Mouse (Mus musculus) yolk sac, embryonic 10.5 days (tissue): ENCODE data around the gene Crtap.
"Not testable (repeated sequence)": the region's sequence is repeated elsewhere in the genome, so short reads cannot be mapped to it uniquely, and the experiment has no call there.

Experiments
- DNase-seq: peaks from one replicate; pipeline ENCODE4 v3.0.0-alpha.2; 2017; ENCODE audit warnings: low spot score

Gene Crtap

DNA sequence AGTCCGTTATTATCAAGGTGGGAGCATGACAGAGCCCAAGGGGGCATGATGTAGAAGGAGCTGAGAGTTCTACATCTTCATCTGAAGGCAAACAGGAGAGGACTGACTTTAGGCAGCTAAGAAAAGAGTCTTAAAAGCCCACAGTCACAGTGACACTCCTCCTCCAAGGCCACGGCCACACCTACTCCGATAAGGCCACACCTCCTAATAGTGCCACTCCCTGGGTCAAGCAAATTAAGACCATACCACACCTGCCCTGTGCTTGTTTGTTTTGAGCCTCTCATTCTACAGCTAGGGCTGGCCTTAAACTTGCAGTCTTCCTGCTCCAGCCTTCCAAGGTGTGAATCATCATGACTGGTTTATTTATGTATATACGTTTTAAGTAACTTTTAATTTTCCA lies 4.8 kb upstream of the Crtap start:
- no peak for DNase-seq

DNA sequence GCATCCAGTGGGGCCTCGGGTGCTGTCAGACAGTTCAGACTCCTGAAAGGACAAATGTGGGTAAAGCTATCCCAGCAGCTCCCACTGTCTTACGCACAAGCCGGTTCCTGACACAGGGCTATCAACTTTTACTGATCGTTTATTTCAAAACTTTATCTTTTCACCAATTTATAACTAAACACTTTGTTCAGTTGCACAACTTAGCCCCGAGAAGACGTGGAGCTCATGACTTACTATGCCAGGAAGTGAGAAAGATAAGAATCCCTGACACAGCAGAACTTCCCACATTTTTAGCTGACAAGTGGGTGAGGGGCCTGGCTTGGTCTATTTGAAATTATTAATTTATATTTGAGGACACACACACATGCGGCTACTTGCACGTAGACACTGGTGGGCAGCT lies 4.2 kb upstream of the Crtap start:
- DNase-seq = no peak

DNA sequence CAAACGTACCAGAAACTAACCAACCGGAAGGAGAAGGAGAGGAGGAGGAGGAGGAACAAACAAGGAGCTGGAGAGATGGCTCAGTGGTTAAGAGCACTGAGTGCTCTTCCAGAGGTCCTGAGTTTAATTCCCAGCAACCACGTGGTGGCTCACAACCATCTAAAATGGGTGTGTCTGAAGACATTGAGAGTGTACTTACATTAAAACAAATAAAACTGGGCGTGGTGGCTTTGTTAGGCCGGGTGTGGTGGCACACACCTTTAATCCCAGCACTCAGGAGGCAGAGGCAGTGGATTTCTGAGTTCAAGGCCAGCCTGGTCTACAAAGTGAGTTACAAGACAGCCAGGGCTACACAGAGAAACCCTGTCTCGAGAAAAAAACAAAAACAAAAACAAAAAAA lies 3.7 kb upstream of the Crtap start:
- not testable (repeated sequence) for DNase-seq

DNA sequence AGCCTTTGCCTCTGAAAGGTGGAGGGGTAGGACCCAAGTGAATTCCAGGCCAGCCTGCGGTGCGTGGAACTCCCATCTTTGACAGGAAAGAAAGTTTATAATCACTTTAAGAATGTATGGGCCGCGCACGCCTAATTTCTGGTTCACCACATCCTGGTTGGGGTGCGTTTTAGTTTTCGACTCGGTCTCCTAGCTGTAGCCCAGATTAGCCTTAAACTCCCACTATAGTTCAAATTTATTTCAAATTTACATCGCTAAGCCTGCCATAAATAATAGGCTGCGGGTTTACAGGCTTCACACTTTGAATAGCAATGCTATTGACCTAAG lies 237 bp upstream of the Crtap start:
- no peak for DNase-seq

DNA sequence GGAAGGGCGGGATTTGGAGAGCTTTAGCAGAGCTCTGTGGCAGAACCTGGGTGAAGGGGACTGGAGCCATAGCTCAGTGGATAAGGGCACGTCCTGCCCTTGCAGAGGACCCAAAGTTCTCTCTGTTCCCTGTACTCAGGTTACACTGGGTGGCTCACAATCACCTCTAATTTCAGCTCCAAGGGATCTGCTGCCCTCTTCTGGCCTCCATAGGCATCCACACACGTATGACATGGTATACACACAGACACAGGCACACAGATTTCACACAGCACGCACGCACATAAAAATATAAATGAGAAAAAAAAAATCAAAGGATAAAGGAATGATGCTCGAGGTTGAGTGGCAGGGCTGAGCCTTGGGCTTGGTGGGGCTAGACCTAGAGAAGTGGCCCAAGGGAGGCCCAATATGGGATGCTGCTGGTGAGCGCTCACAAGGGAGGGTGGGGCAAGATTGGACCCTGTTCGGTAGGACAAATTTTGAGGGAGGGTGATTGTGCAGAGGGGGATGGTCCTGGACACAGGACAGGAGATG lies 1.0 kb downstream of the Crtap start:
- no peak for DNase-seq

DNA sequence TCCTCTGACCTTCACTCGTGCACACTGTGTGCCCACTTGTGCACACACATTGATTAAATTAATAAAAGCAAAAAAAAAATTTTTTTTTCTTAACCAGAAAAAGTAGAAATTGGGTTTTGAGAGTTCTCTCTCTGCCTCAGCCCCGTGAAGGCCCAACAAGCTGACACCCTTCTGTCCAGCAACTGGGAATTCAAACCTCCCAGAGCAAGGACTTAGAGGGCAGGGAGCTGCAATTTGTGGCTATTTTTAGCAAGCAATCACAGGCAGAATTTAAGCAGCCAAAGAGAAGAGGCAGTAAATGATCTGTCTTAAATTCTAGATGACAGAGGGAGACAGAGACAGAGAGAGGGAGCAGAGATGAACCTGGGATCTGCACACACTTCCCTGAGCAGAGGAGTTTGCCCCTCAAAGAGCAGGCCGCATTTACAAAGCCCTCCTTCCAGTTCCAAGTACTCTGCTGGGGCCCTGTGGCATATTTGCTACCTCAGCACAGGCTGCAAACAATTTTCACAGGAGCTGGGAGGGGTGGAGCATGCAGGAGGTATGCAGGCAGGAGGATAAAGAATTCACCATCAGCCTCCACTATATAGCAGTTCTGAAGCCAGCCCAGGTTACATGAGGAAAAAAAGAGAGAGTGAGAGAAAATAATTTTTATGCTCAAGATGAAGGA lies 1.6 kb downstream of the Crtap start:
- no peak for DNase-seq

DNA sequence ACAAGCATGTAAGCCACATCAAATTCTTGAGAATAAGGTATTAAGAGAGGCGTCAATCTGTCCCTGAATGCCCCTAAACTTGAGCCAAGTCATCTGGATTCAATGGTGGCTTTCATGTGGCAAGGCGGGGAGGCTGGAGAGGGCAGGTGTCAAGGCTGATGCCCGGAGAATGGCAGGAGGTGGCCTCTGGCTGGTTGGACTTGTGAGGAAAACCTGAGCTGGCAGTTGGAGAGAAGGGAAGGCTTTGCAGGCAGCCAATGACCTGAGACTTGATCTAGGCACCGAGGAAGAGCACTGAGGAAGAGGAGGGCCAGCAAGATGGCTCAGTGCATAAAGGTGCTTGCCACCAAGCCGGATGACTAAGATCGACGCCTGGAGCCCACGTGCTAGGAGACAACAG lies 2.2 kb downstream of the Crtap start:
- no peak for DNase-seq

DNA sequence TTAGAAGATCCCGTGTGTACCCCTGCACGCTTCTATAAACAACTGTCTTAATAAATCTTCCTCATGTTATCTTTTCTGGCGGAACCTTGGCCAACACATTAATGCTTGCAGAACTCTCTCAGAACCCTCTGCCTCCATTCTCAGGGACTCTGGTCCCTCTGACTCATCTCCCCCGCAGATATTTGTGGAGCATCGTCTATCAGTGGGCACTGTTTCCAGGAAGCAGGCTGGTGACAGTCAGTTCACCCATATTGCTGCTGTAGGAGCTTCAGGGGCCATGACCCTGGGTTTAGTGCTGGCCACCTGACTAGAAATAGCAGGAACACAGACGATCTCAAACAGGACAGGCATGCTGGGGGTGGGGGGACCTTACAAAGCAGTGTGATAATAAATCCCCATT lies 3.4 kb downstream of the Crtap start:
- DNase-seq = no peak

DNA sequence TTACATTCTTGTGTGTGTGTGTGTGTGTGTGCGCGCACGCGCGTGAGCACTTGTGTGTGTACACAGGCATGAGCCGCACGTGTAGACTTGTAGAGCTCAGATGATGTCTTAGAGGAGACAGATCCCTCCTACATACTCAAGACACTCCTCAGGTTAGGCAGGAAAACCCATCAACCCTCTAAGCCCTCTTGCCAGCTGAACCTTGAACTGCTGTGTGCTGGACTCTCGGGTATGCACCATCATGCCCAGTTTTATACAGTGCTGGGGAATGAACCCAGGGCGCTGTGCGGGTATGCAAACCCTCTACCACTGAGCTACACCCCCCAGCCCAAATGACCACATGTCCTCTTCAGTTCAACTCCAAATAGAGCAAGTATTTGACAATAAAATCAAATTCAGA lies 5.3 kb downstream of the Crtap start:
- DNase-seq = no peak

DNA sequence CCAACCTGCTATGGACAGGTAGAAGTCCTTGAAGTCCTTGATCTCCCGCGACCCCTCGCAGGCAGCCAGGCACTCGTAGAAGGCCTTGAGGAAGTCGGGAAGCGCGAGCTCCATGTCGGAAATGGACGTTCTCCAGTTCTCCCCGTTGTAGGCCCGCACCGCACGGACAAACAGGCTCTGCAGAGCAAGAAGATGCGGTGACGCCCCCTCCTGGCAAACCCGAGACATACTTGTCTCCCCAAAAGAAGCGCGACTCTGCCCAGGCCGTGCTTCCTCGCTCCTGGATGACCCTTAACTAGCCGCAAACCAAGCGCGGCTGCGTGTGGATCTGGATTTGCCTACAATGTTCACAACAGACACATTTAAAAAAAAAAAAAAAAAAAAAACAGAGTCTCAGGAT lies 5.8 kb downstream of the Crtap start:
- DNase-seq = no peak

DNA sequence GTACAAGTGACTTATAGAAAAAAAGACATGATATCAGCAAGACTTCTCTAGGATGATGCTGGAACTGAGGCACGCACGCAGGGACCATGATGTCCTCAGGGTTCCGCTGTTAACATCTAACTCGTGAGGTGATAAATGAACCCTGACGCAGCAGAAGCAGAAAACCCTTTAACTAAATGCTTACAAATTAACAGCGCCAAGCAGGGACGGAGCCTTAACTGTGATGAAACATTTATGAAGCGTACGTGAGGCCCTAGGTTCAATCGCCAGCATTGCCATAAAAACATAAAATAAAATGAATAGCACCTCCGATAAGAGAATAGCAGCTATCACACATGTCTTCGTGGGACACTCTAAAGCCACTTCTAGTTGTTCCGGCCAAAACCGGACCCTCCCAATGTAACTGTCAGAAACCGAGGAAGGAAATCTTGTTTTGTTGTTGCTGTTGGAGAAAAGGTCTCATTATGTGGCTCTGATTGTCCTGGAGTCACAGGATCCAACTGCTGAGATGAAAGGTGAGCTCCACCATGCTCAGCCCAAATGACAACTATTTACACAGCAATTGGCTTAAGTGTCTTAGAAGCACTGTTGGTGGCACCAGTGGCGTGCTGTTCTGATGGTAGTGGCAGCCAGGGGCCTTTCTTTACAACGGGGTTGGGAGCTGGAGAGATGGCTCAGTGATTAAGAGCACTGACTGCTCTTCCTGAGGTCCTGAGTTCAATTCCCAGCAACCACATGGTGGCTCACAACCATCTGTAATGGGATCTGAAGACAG lies 7.4 kb downstream of the Crtap start:
- peak; percentile 55 for DNase-seq

DNA sequence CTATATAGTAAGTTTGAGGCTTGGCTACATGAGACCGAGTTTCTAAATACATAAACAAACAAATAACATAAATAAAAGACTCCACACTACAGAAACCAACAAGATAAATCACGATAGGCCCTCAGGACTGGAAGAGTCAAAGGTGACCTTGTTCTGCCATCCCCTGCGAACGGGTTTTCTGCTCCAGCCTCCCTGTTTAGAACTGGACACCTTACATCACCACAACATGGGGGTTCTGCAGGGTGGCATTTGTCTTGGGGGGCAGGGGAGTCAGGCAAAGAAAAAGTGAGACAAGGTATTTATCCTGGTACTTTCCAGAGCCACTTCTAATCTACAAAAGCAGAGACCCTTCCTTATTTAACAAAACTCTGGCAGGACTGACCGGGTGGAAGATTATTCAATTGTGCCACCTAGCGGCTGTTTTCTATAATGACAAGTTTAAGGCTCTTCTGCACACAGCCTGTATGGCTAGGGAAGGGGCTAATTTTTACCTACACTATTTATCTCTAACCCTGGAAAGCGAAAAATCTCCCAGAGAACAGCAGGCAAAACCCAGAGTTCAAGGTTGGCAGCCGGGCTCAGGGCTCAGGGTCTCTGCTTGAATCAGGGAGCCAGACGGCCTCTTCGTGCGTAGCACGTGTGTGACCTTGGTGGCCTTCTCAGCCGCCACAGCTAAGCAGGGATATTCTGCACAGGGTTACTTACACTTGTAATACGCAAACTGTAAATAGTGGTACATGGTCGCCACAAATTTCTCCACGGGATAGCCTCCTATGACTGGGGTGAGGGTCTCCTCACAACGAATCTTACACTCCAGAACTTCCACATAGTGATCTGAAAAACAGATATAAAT lies 9.4 kb downstream of the Crtap start:
- DNase-seq = peak; percentile 68

DNA sequence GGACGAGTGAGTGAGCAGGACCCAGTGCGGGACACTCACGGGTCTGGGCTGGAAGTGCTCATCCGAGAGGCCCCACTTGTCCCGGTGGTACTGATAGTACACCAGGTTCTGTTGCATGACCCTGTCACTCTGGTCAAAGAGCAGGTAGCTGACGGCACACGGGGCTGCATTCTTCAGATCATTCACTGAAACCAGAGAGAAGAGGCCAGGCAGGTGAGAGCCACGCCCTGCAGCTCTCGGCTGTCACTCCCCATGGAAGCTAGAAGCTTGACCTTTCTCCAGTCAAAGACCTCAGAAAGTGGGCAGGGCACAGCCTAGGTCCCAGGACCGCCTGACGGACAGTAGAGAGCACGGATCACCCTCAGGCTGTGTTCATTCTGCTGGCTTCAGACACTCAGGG lies 10.6 kb downstream of the Crtap start:
- peak; percentile 78 for DNase-seq

DNA sequence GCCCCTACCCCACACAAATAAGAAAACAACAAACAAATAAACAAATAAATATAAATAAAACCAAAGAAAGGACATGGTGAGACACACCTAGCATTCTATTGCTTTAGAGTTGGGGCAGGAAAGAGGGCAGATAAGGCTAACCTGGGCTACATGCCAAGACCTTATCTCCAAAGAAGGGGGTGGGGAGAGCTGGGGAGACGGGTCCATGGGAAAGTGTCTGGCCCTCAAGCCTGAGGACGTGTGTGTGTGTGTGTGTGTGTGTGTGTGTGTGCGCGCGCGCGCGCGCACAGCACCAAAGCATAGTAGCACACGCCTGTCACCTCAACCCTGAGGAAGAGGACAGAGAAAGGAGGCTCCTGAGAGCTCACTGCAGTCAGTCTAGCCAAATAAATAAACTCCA lies 13.3 kb downstream of the Crtap start:
- DNase-seq = no peak

DNA sequence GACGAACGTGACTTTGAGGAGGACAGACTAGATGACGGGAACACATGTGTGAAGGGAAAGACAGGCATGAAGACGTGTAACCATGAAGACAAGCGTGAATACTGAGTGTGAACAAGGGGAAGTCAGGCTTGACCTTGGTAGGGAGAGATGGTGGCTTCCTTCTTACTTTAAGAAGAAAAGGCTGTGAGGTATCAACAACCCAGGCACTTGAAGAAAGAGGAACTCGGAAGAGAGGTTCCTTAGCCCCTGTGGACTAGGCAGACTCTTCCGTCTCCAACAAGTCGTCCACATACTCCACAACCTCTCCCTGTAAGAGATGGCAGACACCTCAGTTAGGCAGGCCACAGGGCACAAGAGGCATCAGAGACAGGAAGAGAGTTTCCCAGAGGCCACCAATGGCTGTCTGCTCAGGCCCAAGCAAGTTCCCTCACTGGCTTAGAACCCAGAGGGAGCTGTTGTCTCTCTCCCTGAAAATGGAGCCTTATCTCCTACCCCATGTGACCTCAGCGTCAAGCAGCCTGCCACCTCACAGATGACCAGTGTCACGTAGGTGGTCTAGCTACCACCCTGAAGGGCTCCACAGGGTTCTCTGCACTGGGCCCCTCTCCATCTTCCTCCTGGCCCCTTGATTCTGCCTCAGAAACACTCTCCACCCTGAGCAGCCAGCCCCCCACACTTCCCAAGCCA lies 15.1 kb downstream of the Crtap start:
- DNase-seq = no peak

DNA sequence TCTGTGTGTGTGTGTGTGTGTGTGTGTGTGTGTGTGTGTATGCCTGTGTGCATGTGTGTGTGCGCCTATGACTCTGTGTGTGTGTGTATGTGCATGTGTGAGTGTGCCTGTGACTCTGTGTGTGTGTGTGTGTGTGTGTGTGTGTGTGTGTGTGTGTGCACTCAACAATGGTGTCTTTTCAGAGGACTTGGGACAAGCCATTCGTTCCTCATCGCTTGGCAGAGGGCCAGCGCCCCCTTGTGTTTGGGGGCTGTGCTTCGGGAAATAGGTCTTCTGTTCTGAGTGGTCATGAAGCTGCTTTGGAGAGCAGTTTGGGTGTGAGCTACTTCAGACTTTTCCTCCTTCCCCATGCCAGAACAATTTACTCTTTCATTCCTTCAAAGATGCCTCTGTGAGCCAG lies 18.8 kb downstream of the Crtap start:
- not testable (repeated sequence) for DNase-seq

DNA sequence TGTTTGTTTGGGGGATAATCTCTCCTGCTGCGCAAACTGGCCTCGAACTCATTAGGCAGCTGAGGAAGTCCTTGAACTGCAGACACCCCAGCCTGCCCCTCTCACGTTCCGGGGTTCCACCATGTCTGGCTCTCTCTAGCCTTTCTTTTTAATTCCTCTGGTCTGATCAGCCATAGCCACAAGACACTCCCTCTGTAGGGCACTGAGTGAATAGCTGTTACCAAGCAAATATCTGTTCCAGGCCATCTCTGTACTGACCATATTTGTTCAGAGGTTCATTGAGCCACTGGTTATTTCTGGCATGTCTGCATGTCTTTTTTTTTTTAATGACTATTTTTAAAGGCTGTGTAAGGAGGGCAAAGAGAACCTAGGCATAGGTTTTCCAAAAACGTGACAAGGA lies 21.1 kb downstream of the Crtap start:
- DNase-seq = not testable (repeated sequence)

DNA sequence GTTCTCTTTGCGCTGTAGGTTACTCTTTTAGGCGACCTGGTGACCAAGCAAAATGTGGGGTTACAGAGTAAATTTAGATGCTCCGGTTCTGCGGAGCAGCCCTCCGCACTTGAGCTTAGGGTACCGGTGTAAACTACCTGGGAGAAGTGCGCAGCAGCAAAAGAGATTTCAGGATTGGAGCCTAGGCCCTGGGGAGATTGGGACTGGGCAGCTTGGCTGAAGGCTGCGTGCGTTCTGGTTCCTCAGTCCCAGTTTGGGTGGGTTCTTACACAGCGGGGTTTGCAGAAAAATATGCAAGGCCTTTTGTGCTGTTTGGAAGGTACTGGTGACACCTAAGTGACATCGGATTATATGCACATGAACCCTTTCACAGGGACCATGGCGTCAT lies 22.0 kb downstream of the Crtap start:
- DNase-seq = no peak

DNA sequence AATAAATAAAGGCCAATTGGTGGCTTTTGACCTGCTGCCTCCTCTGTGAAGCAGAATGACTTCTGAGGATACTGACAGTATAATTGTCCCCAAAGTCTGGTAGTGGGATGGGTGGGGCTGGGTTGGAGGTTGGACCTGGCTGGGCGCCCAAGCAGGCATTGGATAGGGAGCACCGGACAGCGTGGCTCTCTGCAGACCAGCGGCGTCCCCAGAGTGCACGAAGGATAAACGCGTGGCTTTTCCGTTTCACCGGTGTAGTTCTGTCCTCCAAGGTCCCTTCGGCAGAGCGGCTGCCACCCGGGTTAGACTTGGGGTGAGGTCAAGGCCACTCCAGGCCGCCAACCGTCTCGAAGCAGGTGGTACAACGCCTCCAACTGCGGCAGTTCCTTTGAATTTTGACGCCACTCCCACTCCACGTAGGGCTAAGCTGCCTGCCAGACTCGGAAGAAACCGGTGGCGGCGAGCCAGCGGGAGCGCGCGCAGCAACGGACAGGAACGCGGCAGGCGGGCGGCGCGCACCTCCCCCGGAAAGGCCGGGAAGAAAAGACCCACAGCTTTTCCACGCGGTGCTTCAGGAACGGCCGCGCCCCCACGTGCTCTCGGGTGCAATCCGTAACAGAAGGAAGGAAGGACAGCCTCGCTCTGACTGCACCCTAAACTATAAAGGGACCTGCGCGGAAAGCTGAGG lies 22.5 kb downstream of the Crtap start:
- DNase-seq = peak; percentile 62

DNA sequence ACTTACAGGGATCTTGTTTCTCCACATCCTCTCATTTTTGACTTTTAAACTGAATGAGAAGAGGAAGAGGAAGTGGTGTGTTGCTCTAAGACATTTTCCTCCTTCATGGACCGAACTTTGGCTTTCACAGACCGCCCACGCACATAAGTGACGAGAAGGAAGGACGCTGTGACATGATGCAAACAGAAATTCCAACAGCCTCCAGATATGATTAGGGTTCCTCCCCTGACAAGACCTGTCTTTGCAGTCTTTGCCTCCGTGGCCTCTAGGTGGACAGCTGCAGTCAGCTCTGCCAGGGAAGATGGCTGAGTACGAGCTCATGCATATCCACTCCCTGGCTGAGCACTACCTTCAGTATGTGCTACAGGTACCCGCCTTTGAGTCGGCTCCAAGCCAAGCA lies 60.6 kb downstream of the Crtap start, which contains the start of gene Bcl2a1c:
Gene Bcl2a1c, plus strand, starts transcription at position 281 of the 400 bp plus-strand sequence.
- DNase-seq = not testable (repeated sequence)

DNA sequence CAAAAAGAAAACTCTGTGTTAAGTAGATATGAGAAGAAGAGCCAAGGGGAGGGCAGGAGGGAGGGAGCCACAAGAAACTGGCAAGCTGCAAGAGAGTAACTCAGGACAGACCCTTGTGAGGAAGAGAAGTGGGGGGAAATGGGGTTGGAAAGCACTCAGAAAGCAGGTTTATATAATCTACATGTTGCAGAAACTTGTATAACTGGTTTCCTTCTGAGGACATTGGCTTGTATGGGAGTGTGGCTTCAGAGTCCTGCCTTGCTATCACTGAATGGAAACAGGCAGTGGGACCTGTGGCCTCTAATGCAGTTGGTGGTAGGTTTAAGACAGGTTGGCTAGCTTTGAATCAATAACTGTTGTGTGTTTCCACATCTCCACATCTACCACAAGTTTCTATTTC lies 62.1 kb downstream of the Crtap start:
- DNase-seq = not testable (repeated sequence)
